Comparison of ENCODE assay signal across 15 mouse cellular contexts in the genomic region with DNA sequence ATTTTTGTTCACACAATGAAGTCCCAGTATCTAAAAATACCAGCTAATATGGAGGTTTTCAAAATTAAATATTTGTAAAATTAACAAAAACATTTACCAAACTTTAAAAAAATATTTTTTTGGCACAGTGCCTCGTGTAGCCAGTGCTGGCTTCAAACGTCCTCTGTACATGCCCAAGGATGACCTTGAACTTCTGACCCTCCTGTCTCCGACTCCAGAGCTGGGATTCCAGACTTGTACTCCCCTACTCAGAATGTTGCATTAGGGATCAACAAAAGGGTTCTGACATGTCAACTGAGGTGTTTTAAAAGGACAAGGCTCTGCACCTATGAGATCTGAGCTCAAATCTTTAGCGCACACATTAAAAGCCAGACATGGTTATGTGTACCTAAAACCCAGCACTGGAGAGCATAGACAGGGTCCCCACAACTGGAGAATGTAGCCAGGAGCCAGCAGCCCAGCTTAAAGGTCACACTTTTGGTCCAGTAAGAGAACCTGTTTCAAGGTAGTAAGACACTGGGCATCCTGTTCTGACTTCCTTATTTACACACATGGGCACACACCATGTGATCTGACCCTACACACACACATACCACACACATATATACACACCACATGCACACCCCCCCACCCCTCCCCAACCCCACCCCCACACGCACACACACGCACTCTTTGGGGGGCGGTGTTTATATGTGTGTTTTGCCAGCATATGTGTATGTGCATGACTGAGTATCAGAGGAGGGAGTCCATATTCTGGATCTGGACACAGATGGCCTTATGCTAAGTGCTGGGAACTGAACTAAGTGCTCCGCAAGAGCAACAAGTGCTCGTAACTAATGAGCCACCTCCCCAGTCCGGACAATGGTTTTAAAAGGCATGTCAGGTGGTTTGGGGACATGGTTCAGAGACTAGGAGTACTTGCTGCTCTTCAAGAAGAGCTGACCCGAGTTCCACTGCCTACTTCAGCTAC. TPM values are rescaled to one million over a fixed set of nuclear protein-coding genes. Genes with fewer than 3 reads are reported as not detected.
DNase-seq lines count a peak whose midpoint lies in the region; ATAC-seq lines count a peak whose summit lies in the region.
"Had no signal": no experiment of that assay in that cellular context is flagged by ENCODE, and none has a peak within 500 bp of the region (broad histone marks: within the 10 kb centered on the region; RNA-seq: fewer than 3 reads in every experiment).

No protein-coding gene starts in this region.

- H3K4me2 ChIP-seq in heart, embryonic 16.5 days (ENCODE audit: low read depth, low read length) = peak overlapping the region; percentile 81
- no peak overlapping the region for H3K4me2 ChIP-seq in heart, embryonic 11.5 days

- ATAC-seq in heart, embryonic 16.5 days (replicated peaks; ENCODE audit: extremely low read depth, insufficient read depth, low FRiP score) = no peak
- ATAC-seq in heart, embryonic 11.5 days (replicated peaks; ENCODE audit: insufficient number of reproducible peaks, low FRiP score, low TSS enrichment) = no peak
- ATAC-seq: activated CD4-positive, CD25-positive, alpha-beta regulatory T cell, adult 4 months; forebrain, postnatal 0 days; midbrain, embryonic 15.5 days had no signal

- no peak overlapping the region for H3K9ac ChIP-seq in heart, embryonic 16.5 days (ENCODE audit: low read length)
- no peak overlapping the region for H3K9ac ChIP-seq in heart, embryonic 11.5 days (ENCODE audit: low read depth, low read length)
- H3K9ac ChIP-seq: hindbrain, embryonic 14.5 days; liver, embryonic 14.5 days; midbrain, embryonic 15.5 days had no signal

- no peak overlapping the region for H3K4me3 ChIP-seq in heart, embryonic 16.5 days (ENCODE audit: low read length)
- H3K4me3 ChIP-seq in heart, embryonic 11.5 days (ENCODE audit: low read depth, low read length) = no peak overlapping the region
- H3K4me3 ChIP-seq: midbrain, embryonic 15.5 days had no signal

- H3K9me3 ChIP-seq in heart, embryonic 16.5 days (replicated peaks; ENCODE audit: control insufficient read depth, low read length) = no peaks in the 10 kb centered on the region
- no peaks in the 10 kb centered on the region for H3K9me3 ChIP-seq in heart, embryonic 11.5 days (replicated peaks; ENCODE audit: control insufficient read depth, low read length)
- H3K9me3 ChIP-seq: midbrain, embryonic 15.5 days had no signal

- H3K36me3 ChIP-seq in heart, embryonic 16.5 days (ENCODE audit: control insufficient read depth, insufficient read depth) = peaks cover 8% of the 10 kb centered on the region; the same call in 1 of the 2 replicates
- no peaks in the 10 kb centered on the region for H3K36me3 ChIP-seq in heart, embryonic 11.5 days (ENCODE audit: control insufficient read depth, insufficient read depth, low read length)

- 63% methylated on average over 11 of the region's 11 CpGs for WGBS in heart, embryonic 16.5 days
- 68% methylated on average over 11 of the region's 11 CpGs for WGBS in heart, embryonic 11.5 days (ENCODE audit: insufficient replicate concordance)

- H3K27me3 ChIP-seq in heart, embryonic 16.5 days (ENCODE audit: control insufficient read depth, insufficient read depth, low read length) = no peaks in the 10 kb centered on the region
- H3K27me3 ChIP-seq in heart, embryonic 11.5 days (ENCODE audit: control insufficient read depth, insufficient read depth, low read length) = no peaks in the 10 kb centered on the region
- H3K27me3 ChIP-seq: midbrain, embryonic 15.5 days had no signal

- peak; percentile 36 for DNase-seq in adrenal gland, postnatal 14 days
- DNase-seq in adrenal gland, adult 8-10 months = no peak
- DNase-seq in thymus, postnatal 25 days = peak; percentile 6
- DNase-seq in thymus, postnatal 10 days (ENCODE audit: low spot score in 2 of 2) = no peak
- DNase-seq in c-Kit-positive CD71-positive TER-119-positive erythroid progenitor cells, embryonic 14.5 days (ENCODE audit: low spot score) = no peak
- no peak for DNase-seq in frontal cortex, adult 2 months (ENCODE audit: extremely low spot score in 1 of 2, low spot score in 1 of 2)
- DNase-seq: forebrain, postnatal 0 days; gastrocnemius, postnatal 36 days; lung, postnatal 4 days had no signal

- H3K4me1 ChIP-seq in heart, embryonic 16.5 days (ENCODE audit: control insufficient read depth, insufficient read depth, low read length) = peaks cover 19% of the 10 kb centered on the region
- peaks cover 14% of the 10 kb centered on the region for H3K4me1 ChIP-seq in heart, embryonic 11.5 days (ENCODE audit: control insufficient read depth, insufficient read depth, low read length)

- peak overlapping the region; percentile 91 for H3K27ac ChIP-seq in heart, embryonic 16.5 days (ENCODE audit: low read length)
- no peak overlapping the region for H3K27ac ChIP-seq in heart, embryonic 11.5 days (ENCODE audit: low read depth, low read length)
- H3K27ac ChIP-seq: hindbrain, embryonic 14.5 days; liver, embryonic 14.5 days had no signal

RNA-seq across cellular contexts. Expression of a gene that starts 1.1 kb away (rescaled TPM):
- total RNA-seq in adrenal gland, postnatal 14 days (2021) = 11.1 and 24.2 TPM in 2 replicates
- 10 to 100 TPM; 17.2 to 28.2 (median 25.1) TPM for total RNA-seq in adrenal gland, adult 8-10 months (2022)
- polyA plus RNA-seq in heart, embryonic 16.5 days (2015; fragmentation: Nextera tagmentation; extraction: Ambion mirVana) = 40.9 and 41.1 TPM in 2 replicates
- 12.2 and 14.2 TPM in 2 replicates for polyA plus RNA-seq in heart, embryonic 11.5 days (2014; fragmentation: Nextera tagmentation; extraction: Ambion mirVana)
- 43.9 and 45.8 TPM in 2 replicates for polyA plus RNA-seq in frontal cortex, adult 2 months (2012; rRNA removed)

RNA-seq across cellular contexts. Expression of a gene that starts 40.4 kb away (rescaled TPM):
- 31.6 and 38.3 TPM in 2 replicates for total RNA-seq in adrenal gland, postnatal 14 days (2021)
- 10 to 100 TPM; 31.9 to 47.9 (median 40.5) TPM for total RNA-seq in adrenal gland, adult 8-10 months (2022)
- 25.7 and 26.3 TPM in 2 replicates for polyA plus RNA-seq in heart, embryonic 16.5 days (2015; fragmentation: Nextera tagmentation; extraction: Ambion mirVana)
- polyA plus RNA-seq in heart, embryonic 11.5 days (2014; fragmentation: Nextera tagmentation; extraction: Ambion mirVana) = 26.6 and 28.6 TPM in 2 replicates
- 33.0 and 33.9 TPM in 2 replicates for polyA plus RNA-seq in frontal cortex, adult 2 months (2012; rRNA removed)

Comparison
In these comparisons a context has a peak if more than half of its experiments do, and no peak if none do; other contexts are left out.
1. DNase-seq: peak in adrenal gland, postnatal 14 days (single experiment) and thymus, postnatal 25 days (single experiment); none in adrenal gland, adult 8-10 months (single experiment), thymus, postnatal 10 days (0 of 2), c-Kit-positive CD71-positive TER-119-positive erythroid progenitor cells, embryonic 14.5 days (single experiment) and frontal cortex, adult 2 months (0 of 2).